Comparison of ENCODE assay signal across 28 mouse cellular contexts in the genomic region with DNA sequence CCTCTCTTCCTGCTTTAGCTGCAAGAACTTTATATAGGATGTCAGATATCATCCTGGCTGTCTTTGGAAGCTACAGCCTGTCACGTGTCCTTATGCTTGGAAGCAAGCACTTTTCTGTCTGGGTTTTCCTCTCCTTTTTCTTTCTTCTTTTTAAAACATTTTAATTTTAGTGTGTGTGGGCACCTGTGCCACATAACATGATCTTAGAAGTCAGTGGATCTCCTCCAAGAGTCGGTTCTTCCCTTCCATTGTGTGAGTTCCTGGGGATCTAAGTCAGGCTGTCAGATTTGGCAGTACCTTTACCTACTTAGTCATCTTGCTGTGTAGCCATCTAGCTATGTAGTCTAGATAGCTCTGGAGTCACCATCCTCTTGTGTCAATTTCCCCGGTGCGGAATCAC.
"Had no signal": no experiment of that assay in that cellular context is flagged by ENCODE, and none has a peak within 500 bp of the region (broad histone marks: within the 10 kb centered on the region; RNA-seq: fewer than 3 reads in every experiment).

No protein-coding gene starts in this region.

- DNase-seq: cerebellum, adult 8-10 months; cerebellum, adult 9-10 months; cerebellum, adult 9-11 months; cerebellum, postnatal 10 days; cerebellum, postnatal 14 days; cerebellum, postnatal 25 days; cerebellum, postnatal 36 days; embryo, embryonic 11 days; forebrain, postnatal 0 days; gastrocnemius, postnatal 10 days; gastrocnemius, postnatal 25 days; gastrocnemius, postnatal 36 days; heart, adult 11 months; heart, adult 18-20 months; heart, adult 2 months had no signal

- ATAC-seq: forebrain, embryonic 13.5 days; forebrain, embryonic 14.5 days; forebrain, embryonic 15.5 days; forebrain, embryonic 16.5 days; forebrain, postnatal 0 days had no signal

- H3K4me3 ChIP-seq: embryonic facial prominence, embryonic 10.5 days; embryonic facial prominence, embryonic 12.5 days; embryonic facial prominence, embryonic 13.5 days; embryonic facial prominence, embryonic 15.5 days; erythroblast, embryonic 14.5 days; forebrain, embryonic 10.5 days; forebrain, embryonic 12.5 days; forebrain, embryonic 13.5 days; forebrain, embryonic 15.5 days; heart, adult 2 months; heart, embryonic 10.5 days; heart, embryonic 12.5 days had no signal

- H3K27ac ChIP-seq: embryonic facial prominence, embryonic 10.5 days; embryonic facial prominence, embryonic 12.5 days; embryonic facial prominence, embryonic 13.5 days; embryonic facial prominence, embryonic 15.5 days; forebrain, embryonic 10.5 days; forebrain, embryonic 12.5 days; forebrain, embryonic 13.5 days; forebrain, embryonic 15.5 days; heart, adult 2 months; heart, embryonic 10.5 days had no signal
